Mouse (Mus musculus) olfactory bulb, adult 2 months (tissue): ENCODE results near the gene Prkg1.

Source experiments
- CTCF ChIP-seq: fragments of 200-500 bp; IDR thresholded peaks from 2 replicates; pipeline ENCODE4 v1.5.1; 2012; ENCODE audit warnings: low read depth, mild to moderate bottlenecking, low read length, moderate library complexity; ENCODE audit not compliant: insufficient read depth
- POLR2A ChIP-seq: fragments of 200-500 bp; IDR thresholded peaks from 2 replicates; pipeline ENCODE4 v1.6.1; 2012; ENCODE audit warnings: mild to moderate bottlenecking, low read depth, low read length, moderate library complexity; ENCODE audit not compliant: insufficient read depth

DNA sequence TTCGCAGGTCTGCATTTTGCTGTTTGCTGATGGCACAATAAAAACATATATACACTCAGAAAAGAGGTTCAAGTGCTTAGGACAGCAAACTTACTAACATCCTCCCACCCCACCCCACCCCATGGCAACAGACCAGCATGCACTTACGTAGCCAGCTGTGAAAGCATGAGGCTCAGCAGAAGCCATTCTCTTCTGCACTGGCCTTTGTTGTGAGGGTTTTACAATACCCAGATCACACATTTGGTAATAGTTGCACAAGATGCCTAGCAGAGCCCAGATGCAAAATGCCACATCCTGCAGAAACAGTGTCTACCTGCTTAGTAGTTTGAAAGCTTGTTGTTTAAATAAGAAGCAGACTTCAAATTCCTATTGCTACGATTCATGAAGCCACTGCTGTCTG, 814.2 kb downstream of the Prkg1 start:
- TF ChIP-seq POLR2A, result no peak
- TF ChIP-seq CTCF, result no peak
